Mouse (Mus musculus): ENCODE measurements around the gene Rpia. TPM values are rescaled to one million over a fixed set of nuclear protein-coding genes. Genes with fewer than 3 reads are reported as not detected.
"Not testable (repeated sequence)": the region's sequence is repeated elsewhere in the genome, so short reads cannot be mapped to it uniquely, and the experiment has no call there.

The Rpia gene
- polyA plus RNA-seq, 1 experiment from 2014 or later: 3.3 TPM

DNA sequence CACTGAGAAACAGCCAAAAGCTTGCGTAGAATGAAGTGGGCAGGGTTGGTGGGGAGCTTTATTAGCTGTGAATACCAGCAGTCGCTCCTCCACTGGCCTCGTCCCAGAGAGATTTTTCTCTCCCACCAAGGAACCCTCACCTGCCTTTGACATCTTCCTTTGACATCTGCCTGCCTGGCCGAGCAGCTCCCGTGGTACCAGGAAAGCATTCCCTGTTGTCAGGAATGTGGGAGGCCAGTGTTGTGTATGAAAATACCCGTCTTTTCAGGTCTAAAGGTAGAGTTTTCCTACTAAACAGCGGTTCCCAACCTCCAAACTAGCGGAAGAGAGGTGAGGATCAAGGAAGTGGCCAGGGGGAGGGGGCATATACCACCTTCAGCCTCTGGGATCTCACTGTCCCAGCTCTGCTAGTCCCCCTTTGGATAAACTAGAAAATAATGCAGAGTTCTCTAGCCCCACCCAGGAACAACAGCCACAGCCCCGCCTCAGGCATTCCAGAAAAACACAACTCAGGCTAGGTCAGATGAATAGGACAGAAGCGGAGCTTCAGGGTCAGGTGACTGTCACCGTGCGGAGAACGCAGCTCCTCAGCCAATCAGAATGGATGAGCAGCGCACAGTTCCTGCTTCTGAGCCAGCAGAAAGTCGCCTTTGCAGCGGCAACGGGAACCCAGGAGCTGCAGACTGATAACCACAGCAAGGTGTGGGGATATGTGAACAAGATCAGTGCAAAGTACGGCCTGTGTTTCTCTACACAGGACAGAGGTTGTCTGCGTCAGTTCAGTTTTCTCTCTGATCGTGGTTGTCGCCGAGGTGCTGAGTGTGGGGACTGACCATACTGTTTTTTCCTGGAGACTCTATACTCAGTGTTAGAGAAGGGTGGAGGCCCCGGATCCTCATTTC lies 32.3 kb upstream of the Rpia start:
- Histone ChIP-seq H3K4me1 (ENCODE audit: control insufficient read depth, insufficient read depth, low read length) (0 out of 2 replicates have a peak, but pooled peaks cover 5% of the 10 kb centered on the region), H3K9ac (ENCODE audit: low read depth, low read length) (peak overlapping the region; percentile 51), H3K27ac (replicated peaks; ENCODE audit: low read depth, low read length) (no peak overlapping the region), H3K27me3 (replicated peaks; ENCODE audit: control insufficient read depth, insufficient read depth, low read length) (no peaks in the 10 kb centered on the region), H3K4me2 (ENCODE audit: low read depth, low read length) (peak overlapping the region; percentile 55), H3K4me3 (ENCODE audit: low read depth, low read length) (peak overlapping the region; percentile 37), H3K36me3 (ENCODE audit: control insufficient read depth, insufficient read depth, low read length) (no peaks in the 10 kb centered on the region), H3K9me3 (ENCODE audit: control insufficient read depth, low read length) (no peaks in the 10 kb centered on the region)
- 8% methylated on average over 23 of the region's 23 CpGs for WGBS
- DNase-seq (ENCODE audit: low spot score): peak; percentile 79
- ATAC-seq (ENCODE audit: low read depth): peak; percentile 93

DNA sequence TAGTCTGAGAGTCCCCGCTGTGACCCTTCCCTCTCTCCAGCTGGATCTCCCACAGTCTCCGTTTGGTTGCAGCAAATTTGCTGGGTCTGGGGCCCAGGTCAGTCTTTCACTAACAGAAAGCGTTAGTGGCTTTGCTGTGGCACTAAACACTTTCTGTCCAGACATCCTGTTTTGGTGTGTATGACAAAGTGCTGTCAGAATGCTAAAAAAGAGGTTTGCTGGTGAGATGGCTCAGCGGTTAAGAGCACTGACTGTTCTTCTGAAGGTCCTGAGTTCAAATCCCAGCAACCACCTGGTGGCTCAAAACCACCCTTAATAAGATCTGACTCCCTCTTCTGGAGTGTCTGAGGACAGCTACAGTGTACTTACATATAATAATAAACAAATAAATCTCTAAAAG lies 31.2 kb upstream of the Rpia start:
- DNase-seq (ENCODE audit: low spot score): not testable (repeated sequence)

DNA sequence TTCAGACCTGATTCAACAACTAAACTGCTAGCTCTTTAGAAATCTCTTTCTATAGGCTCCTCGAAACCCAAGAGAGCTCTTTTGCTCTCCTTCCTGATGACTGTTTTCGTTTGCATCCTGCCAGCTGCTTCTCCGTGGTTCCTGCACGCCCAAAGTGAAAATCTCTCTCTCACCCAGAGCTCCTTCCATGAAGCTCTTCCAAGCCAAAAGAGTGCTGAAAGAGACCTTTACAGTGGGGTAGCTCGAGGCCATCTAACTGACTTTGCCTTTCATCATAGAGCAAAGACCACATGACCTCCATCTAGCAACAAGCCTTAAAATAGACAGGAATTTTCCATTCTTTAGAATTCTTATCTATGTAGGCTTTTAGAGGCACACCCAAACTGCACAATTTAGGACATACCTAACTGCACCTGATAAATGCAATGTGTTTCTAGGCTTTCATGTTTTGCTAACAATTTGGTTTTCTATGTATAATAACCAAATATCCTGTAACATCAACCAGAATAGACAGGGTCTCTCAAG lies 30.4 kb upstream of the Rpia start:
- Histone ChIP-seq H3K9me3 (ENCODE audit: control insufficient read depth, low read length) (no peaks in the 10 kb centered on the region), H3K4me3 (ENCODE audit: low read depth, low read length) (no peak overlapping the region), H3K4me1 (ENCODE audit: control insufficient read depth, insufficient read depth, low read length) (0 out of 2 replicates have a peak, but pooled peaks cover 5% of the 10 kb centered on the region), H3K27ac (replicated peaks; ENCODE audit: low read depth, low read length) (no peak overlapping the region), H3K27me3 (replicated peaks; ENCODE audit: control insufficient read depth, insufficient read depth, low read length) (no peaks in the 10 kb centered on the region), H3K9ac (ENCODE audit: low read depth, low read length) (no peak overlapping the region), H3K4me2 (ENCODE audit: low read depth, low read length) (no peak overlapping the region), H3K36me3 (ENCODE audit: control insufficient read depth, insufficient read depth, low read length) (no peaks in the 10 kb centered on the region)
- no peak for ATAC-seq (ENCODE audit: low read depth)
- DNase-seq (ENCODE audit: low spot score): no peak
- 47% methylated on average over 5 of the region's 5 CpGs for WGBS

More for the DNA sequence above, 31.2 kb upstream of the Rpia start:
- H3K27ac ChIP-seq (replicated peaks; ENCODE audit: low read depth, low read length); H3K36me3 ChIP-seq (ENCODE audit: control insufficient read depth, insufficient read depth, low read length); H3K9ac ChIP-seq (ENCODE audit: low read depth, low read length); H3K9me3 ChIP-seq (ENCODE audit: control insufficient read depth, low read length); ATAC-seq (ENCODE audit: low read depth); H3K4me3 ChIP-seq (ENCODE audit: low read depth, low read length); H3K27me3 ChIP-seq (replicated peaks; ENCODE audit: control insufficient read depth, insufficient read depth, low read length); H3K4me2 ChIP-seq (ENCODE audit: low read depth, low read length); H3K4me1 ChIP-seq (ENCODE audit: control insufficient read depth, insufficient read depth, low read length): not testable (repeated sequence)
- 71% methylated on average over 4 of the region's 4 CpGs for whole genome bisulfite sequencing

DNA sequence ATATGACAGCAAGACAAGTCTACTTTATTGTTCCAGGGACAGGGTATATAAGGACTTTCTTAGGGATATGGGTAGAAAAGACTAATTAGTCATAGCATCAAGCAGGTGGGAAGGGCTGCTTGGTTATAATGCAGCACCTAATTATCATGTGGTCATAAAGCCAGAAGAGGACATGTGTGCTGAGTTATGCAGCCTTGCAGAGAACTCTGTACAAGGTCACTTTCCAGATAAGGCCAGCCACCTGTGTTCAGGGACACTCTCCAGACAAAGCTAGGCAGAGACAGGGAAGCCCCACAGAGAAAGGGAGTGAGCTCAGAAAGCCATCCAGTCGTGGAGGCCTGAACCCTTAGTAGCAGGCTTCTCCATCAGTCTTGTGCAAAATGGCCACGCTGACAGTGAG lies 29.5 kb upstream of the Rpia start:
- Histone ChIP-seq H3K9me3 (ENCODE audit: control insufficient read depth, low read length) (no peaks in the 10 kb centered on the region), H3K27me3 (replicated peaks; ENCODE audit: control insufficient read depth, insufficient read depth, low read length) (no peaks in the 10 kb centered on the region), H3K9ac (ENCODE audit: low read depth, low read length) (no peak overlapping the region), H3K4me1 (ENCODE audit: control insufficient read depth, insufficient read depth, low read length) (0 out of 2 replicates have a peak, but pooled peaks cover 5% of the 10 kb centered on the region), H3K27ac (replicated peaks; ENCODE audit: low read depth, low read length) (no peak overlapping the region), H3K4me3 (ENCODE audit: low read depth, low read length) (no peak overlapping the region), H3K36me3 (ENCODE audit: control insufficient read depth, insufficient read depth, low read length) (no peaks in the 10 kb centered on the region), H3K4me2 (ENCODE audit: low read depth, low read length) (no peak overlapping the region)
- ATAC-seq (ENCODE audit: low read depth): no peak
- WGBS: 68% methylated on average over 2 of the region's 2 CpGs
- no peak for DNase-seq (ENCODE audit: low spot score)

DNA sequence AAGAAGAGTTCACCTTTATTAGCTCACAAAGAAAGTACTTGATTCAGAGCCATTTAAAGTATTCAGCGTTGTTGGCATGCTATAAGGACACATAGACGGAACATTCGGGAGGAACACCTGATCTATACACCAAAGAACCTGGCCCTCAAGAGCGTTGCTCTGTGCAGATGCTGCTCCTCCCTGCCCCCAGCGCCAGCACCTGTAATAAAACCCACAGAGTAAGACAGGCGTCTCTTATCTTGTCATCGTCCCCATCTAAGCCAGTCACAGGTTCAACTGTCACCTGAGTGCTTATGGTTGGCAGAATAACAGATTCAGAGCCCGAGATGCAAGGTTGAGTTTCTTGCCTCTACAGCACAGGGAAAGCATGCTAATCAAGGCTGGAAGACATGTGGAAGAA lies 23.4 kb upstream of the Rpia start:
- H3K36me3 ChIP-seq (ENCODE audit: control insufficient read depth, insufficient read depth, low read length): no peaks in the 10 kb centered on the region
- H3K27me3 ChIP-seq (replicated peaks; ENCODE audit: control insufficient read depth, insufficient read depth, low read length): no peaks in the 10 kb centered on the region
- no peaks in the 10 kb centered on the region for H3K9me3 ChIP-seq (ENCODE audit: control insufficient read depth, low read length)
- DNase-seq (ENCODE audit: low spot score) (no peak), ATAC-seq (ENCODE audit: low read depth) (no peak)
- no peak overlapping the region for H3K4me3 ChIP-seq (ENCODE audit: low read depth, low read length)
- no peaks in the 10 kb centered on the region for H3K4me1 ChIP-seq (ENCODE audit: control insufficient read depth, insufficient read depth, low read length)
- 82% methylated on average over 8 of the region's 8 CpGs for WGBS
- H3K4me2 ChIP-seq (ENCODE audit: low read depth, low read length): no peak overlapping the region
- no peak overlapping the region for H3K27ac ChIP-seq (replicated peaks; ENCODE audit: low read depth, low read length)
- H3K9ac ChIP-seq (ENCODE audit: low read depth, low read length): no peak overlapping the region

DNA sequence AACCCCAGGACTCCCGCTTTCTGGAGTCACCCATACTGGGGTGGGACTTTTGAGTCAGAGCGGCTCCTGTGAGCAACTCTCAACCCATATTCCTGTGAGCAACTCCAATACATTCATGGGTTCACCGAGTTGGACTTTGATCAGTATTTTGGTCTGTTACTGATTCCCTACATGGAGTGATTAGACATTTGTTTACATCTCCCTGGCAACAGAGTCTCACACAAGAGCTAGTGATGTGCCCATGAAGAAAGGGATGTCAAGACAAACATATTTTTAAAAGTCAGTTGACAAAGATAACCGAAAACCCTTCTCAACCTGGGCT lies 22.6 kb upstream of the Rpia start:
- H3K9me3 ChIP-seq (ENCODE audit: control insufficient read depth, low read length): no peaks in the 10 kb centered on the region
- H3K9ac ChIP-seq (ENCODE audit: low read depth, low read length): no peak overlapping the region
- H3K27ac ChIP-seq (replicated peaks; ENCODE audit: low read depth, low read length): no peak overlapping the region
- no peaks in the 10 kb centered on the region for H3K36me3 ChIP-seq (ENCODE audit: control insufficient read depth, insufficient read depth, low read length)
- H3K4me2 ChIP-seq (ENCODE audit: low read depth, low read length): no peak overlapping the region
- ATAC-seq (ENCODE audit: low read depth) (no peak), DNase-seq (ENCODE audit: low spot score) (no peak)
- H3K4me3 ChIP-seq (ENCODE audit: low read depth, low read length): no peak overlapping the region
- WGBS: 92% methylated on average over 4 of the region's 4 CpGs
- H3K4me1 ChIP-seq (ENCODE audit: control insufficient read depth, insufficient read depth, low read length): no peaks in the 10 kb centered on the region
- no peaks in the 10 kb centered on the region for H3K27me3 ChIP-seq (replicated peaks; ENCODE audit: control insufficient read depth, insufficient read depth, low read length)

DNA sequence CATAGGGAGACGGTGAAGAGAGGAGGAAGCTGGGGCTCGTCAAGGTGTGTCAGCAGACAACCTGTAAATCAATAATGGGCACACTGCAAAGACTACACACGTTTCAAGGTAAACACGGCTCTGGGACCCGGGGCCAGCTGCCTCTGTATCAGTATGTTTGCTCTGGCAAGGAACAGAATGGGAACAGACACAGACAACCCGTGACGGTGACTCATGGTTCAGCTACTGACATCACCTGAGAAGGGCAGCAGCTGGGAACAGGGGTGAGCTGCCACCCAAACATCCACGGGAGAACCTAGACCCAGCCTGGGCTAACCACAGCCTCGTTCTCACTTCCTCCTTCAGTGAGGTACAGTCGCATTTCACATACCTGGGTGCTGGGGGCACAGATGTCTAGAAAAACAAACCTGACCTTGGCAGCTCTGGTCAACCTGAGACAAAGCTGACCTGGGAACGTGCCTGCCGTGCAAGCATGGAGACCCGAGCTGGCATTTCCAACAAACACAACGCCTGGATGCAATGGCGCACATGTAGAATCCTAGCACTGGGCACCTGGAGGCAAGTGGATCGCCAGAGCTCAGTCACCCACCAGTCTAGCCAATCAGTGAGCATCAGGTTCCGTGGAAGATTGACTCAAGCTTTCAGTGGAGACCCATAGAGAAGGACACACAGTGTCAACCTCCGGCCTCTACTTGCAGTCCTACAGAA lies 22.0 kb upstream of the Rpia start:
- Histone ChIP-seq H3K36me3 (ENCODE audit: control insufficient read depth, insufficient read depth, low read length) (no peaks in the 10 kb centered on the region), H3K27ac (replicated peaks; ENCODE audit: low read depth, low read length) (no peak overlapping the region), H3K4me2 (ENCODE audit: low read depth, low read length) (no peak overlapping the region), H3K4me3 (ENCODE audit: low read depth, low read length) (no peak overlapping the region), H3K4me1 (ENCODE audit: control insufficient read depth, insufficient read depth, low read length) (no peaks in the 10 kb centered on the region), H3K27me3 (replicated peaks; ENCODE audit: control insufficient read depth, insufficient read depth, low read length) (no peaks in the 10 kb centered on the region), H3K9ac (ENCODE audit: low read depth, low read length) (no peak overlapping the region), H3K9me3 (ENCODE audit: control insufficient read depth, low read length) (no peaks in the 10 kb centered on the region)
- 78% methylated on average over 18 of the region's 18 CpGs for WGBS
- DNase-seq (ENCODE audit: low spot score) (no peak), ATAC-seq (ENCODE audit: low read depth) (no peak)

DNA sequence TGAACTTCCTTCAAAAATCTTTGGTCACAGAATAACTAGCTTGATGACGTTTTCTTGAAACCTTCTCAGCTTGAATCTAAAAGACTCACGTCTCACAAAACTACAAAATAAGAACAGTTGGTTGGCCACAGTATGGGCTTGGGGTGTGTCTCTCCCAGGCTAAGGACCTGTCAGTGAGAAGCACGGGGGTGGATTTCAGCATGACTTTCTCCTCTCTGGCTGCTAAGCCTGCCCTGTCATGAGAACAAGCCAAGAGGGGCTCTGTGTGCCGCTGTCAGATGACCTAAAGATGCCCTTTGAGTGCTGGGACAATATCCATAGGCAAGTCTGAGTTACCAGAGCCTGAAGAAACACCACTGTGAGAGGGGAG lies 20.5 kb upstream of the Rpia start:
- Histone ChIP-seq H3K4me1 (ENCODE audit: control insufficient read depth, insufficient read depth, low read length) (no peaks in the 10 kb centered on the region), H3K4me2 (ENCODE audit: low read depth, low read length) (no peak overlapping the region), H3K36me3 (ENCODE audit: control insufficient read depth, insufficient read depth, low read length) (no peaks in the 10 kb centered on the region), H3K4me3 (ENCODE audit: low read depth, low read length) (no peak overlapping the region), H3K9me3 (ENCODE audit: control insufficient read depth, low read length) (no peaks in the 10 kb centered on the region), H3K27ac (replicated peaks; ENCODE audit: low read depth, low read length) (no peak overlapping the region), H3K9ac (ENCODE audit: low read depth, low read length) (no peak overlapping the region), H3K27me3 (replicated peaks; ENCODE audit: control insufficient read depth, insufficient read depth, low read length) (no peaks in the 10 kb centered on the region)
- 28% methylated on average over 4 of the region's 4 CpGs for WGBS
- ATAC-seq (ENCODE audit: low read depth) (no peak), DNase-seq (ENCODE audit: low spot score) (peak; percentile 23)
